Mouse (Mus musculus) midbrain, embryonic 14.5 days (tissue): Measurements from ENCODE around the gene Dohh. TPM values are rescaled to one million over a fixed set of nuclear protein-coding genes. Genes with fewer than 3 reads are reported as not detected.

ENCODE experiments used
- ATAC-seq: fragments of 200-750 bp; cut with Nextera tagmentation; 2 replicates; pipeline ENCODE4 v1.8.0; 2017; ENCODE audit warnings: moderate number of reproducible peaks, moderate library complexity; ENCODE audit not compliant: low FRiP score, low TSS enrichment
- DNase-seq: peaks from one replicate; pipeline ENCODE4 v3.0.0-alpha.2; 2015
- H3K27ac ChIP-seq: fragments of 300-500 bp; sonication (generic); replicated peaks from 2 replicates; pipeline ENCODE4 v1.5.1; 2014; ENCODE audit warnings: mild to moderate bottlenecking, low read depth, low read length, moderate library complexity
- H3K27me3 ChIP-seq: fragments of 300-500 bp; sonication (generic); 2 replicates; pipeline ENCODE4 v1.6.1; 2014; ENCODE audit warnings: low read length, control low read depth, mixed read lengths; ENCODE audit not compliant: control insufficient read depth, insufficient read depth
- H3K36me3 ChIP-seq: fragments of 300-500 bp; sonication (generic); 2 replicates; pipeline ENCODE4 v1.6.1; 2014; ENCODE audit warnings: low read length, control low read depth; ENCODE audit not compliant: control insufficient read depth, insufficient read depth
- H3K4me1 ChIP-seq: fragments of 300-500 bp; sonication (generic); 2 replicates; pipeline ENCODE4 v1.6.1; 2014; ENCODE audit warnings: mild to moderate bottlenecking, antibody characterized with exemption, low read length, control low read depth; ENCODE audit not compliant: control insufficient read depth, insufficient read depth
- H3K4me2 ChIP-seq: fragments of 300-500 bp; sonication (generic); 2 replicates; pipeline ENCODE4 v1.6.1; 2014; ENCODE audit warnings: mild to moderate bottlenecking, low read length, moderate library complexity
- H3K4me3 ChIP-seq: fragments of 300-500 bp; sonication (generic); replicated peaks from 2 replicates; pipeline ENCODE4 v1.5.1; 2014; ENCODE audit warnings: low read depth, low read length
- H3K9ac ChIP-seq: fragments of 300-500 bp; sonication (generic); replicated peaks from 2 replicates; pipeline ENCODE4 v1.6.1; 2014; ENCODE audit warnings: mild to moderate bottlenecking, low read length, moderate library complexity
- H3K9me3 ChIP-seq: fragments of 300-500 bp; sonication (generic); 2 replicates; pipeline ENCODE4 v1.6.1; 2016; ENCODE audit warnings: low read length, control low read depth, mixed read lengths; ENCODE audit not compliant: control insufficient read depth
- WGBS: fragments of 180-500 bp; shearing (Covaris S2); extraction: QIAGEN DNeasy Blood & Tissue Kit; methylation state at CpG from one replicate; pipeline ENCODE4 v1.1.7; 2014; 5-methylcytosine and 5-hydroxymethylcytosine counted together
- polyA plus RNA-seq: library from polyadenylated mRNA; unstranded; fragments of >200 nt; fragmentation: Nextera tagmentation; extraction: Ambion mirVana; gene quantifications from 2 replicates; pipeline ENCODE4 v1.2.1, GENCODE M21; 2014

The Dohh gene
- polyA plus RNA-seq, 1 experiment from 2014 or later = 59.5 TPM

- no peak overlapping the region for H3K9ac ChIP-seq
- H3K4me3 ChIP-seq = no peak overlapping the region
- peaks cover 29% of the 10 kb centered on the region for H3K36me3 ChIP-seq
- peaks cover 25% of the 10 kb centered on the region for H3K4me1 ChIP-seq
- ATAC-seq (no peak), DNase-seq (no peak)
- no peak overlapping the region for H3K27ac ChIP-seq
- H3K27me3 ChIP-seq = peaks cover 18% of the 10 kb centered on the region; the same call in 1 of the 2 replicates
- WGBS = 17% methylated on average over 8 of the region's 8 CpGs
- H3K4me2 ChIP-seq = no peak overlapping the region
- no peaks in the 10 kb centered on the region for H3K9me3 ChIP-seq
Observed at GRCm38 (mm10) chr10:81409330-81409729, 25.1 kb downstream of the Dohh start.

GRCm38 (mm10) chr10:81410350-81410749 is 26.1 kb downstream of the Dohh start:
- Histone ChIP-seq H3K36me3 (peaks cover 22% of the 10 kb centered on the region), H3K9me3 (no peaks in the 10 kb centered on the region), H3K27me3 (peaks cover 18% of the 10 kb centered on the region; the same call in 1 of the 2 replicates), H3K9ac (no peak overlapping the region), H3K4me1 (peaks cover 25% of the 10 kb centered on the region), H3K27ac (no peak overlapping the region), H3K4me3 (no peak overlapping the region), H3K4me2 (no peak overlapping the region)
- WGBS = 69% methylated on average over 4 of the region's 4 CpGs
- no peak for DNase-seq
- ATAC-seq = no peak

GRCm38 (mm10) chr10:81410981-81411380 is 26.8 kb downstream of the Dohh start:
- Histone ChIP-seq H3K4me1 (peaks cover 25% of the 10 kb centered on the region), H3K9me3 (no peaks in the 10 kb centered on the region)

GRCm38 (mm10) chr10:81411471-81412400 is 27.5 kb downstream of the Dohh start:
- no peak overlapping the region for H3K9ac ChIP-seq
- H3K27ac ChIP-seq = peak overlapping the region; percentile 45; the same call in 1 of the 2 replicates
- no peak overlapping the region for H3K4me3 ChIP-seq
- WGBS = 64% methylated on average over 18 of the region's 18 CpGs
- H3K27me3 ChIP-seq = peaks cover 15% of the 10 kb centered on the region; the same call in 1 of the 2 replicates
- H3K4me1 ChIP-seq = peaks cover 24% of the 10 kb centered on the region
- H3K36me3 ChIP-seq = peaks cover 16% of the 10 kb centered on the region
- H3K9me3 ChIP-seq = no peaks in the 10 kb centered on the region
- ATAC-seq = no peak
- DNase-seq = peak; percentile 59
- no peak overlapping the region for H3K4me2 ChIP-seq

More at GRCm38 (mm10) chr10:81410981-81411380, 26.8 kb downstream of the Dohh start:
- WGBS = 86% methylated on average over 9 of the region's 9 CpGs
- Histone ChIP-seq H3K36me3 (peaks cover 20% of the 10 kb centered on the region), H3K27ac (peak overlapping the region; percentile 45; the same call in 1 of the 2 replicates), H3K4me2 (no peak overlapping the region), H3K27me3 (peaks cover 18% of the 10 kb centered on the region; the same call in 1 of the 2 replicates), H3K9ac (no peak overlapping the region), H3K4me3 (no peak overlapping the region)
- ATAC-seq (no peak), DNase-seq (no peak)

- Histone ChIP-seq H3K36me3 (0 out of 2 replicates have a peak, but pooled peaks cover 6% of the 10 kb centered on the region), H3K9me3 (no peaks in the 10 kb centered on the region), H3K27ac (0 out of 2 replicates have a peak overlapping the region, but pooled peaks have one; percentile 37), H3K4me3 (no peak overlapping the region), H3K4me1 (peaks cover 22% of the 10 kb centered on the region), H3K27me3 (peaks cover 10% of the 10 kb centered on the region; the same call in 1 of the 2 replicates), H3K9ac (no peak overlapping the region), H3K4me2 (no peak overlapping the region)
- no peak for DNase-seq
- no peak for ATAC-seq
- WGBS = 75% methylated on average over 16 of the region's 16 CpGs
Observed at GRCm38 (mm10) chr10:81412586-81413309, 28.5 kb downstream of the Dohh start.

- H3K27ac ChIP-seq = no peak overlapping the region
- peaks cover 23% of the 10 kb centered on the region for H3K4me1 ChIP-seq
- 31% methylated on average over 26 of the region's 26 CpGs for WGBS
- no peaks in the 10 kb centered on the region for H3K36me3 ChIP-seq
- no peaks in the 10 kb centered on the region for H3K9me3 ChIP-seq
- H3K4me3 ChIP-seq = no peak overlapping the region
- ATAC-seq (no peak; the same call in 1 of the 2 replicates), DNase-seq (peak; percentile 63)
- peaks cover 1% of the 10 kb centered on the region; the same call in 1 of the 2 replicates for H3K27me3 ChIP-seq
- 0 out of 2 replicates have a peak overlapping the region, but pooled peaks have one; percentile 16 for H3K9ac ChIP-seq
- peak overlapping the region; percentile 24; the same call in 1 of the 2 replicates for H3K4me2 ChIP-seq
Observed at GRCm38 (mm10) chr10:81413310-81414261, 29.4 kb downstream of the Dohh start.

GRCm38 (mm10) chr10:81414682-81415081 is 30.5 kb downstream of the Dohh start:
- Histone ChIP-seq H3K4me3 (no peak overlapping the region), H3K27ac (no peak overlapping the region), H3K4me1 (peaks cover 28% of the 10 kb centered on the region), H3K27me3 (no peaks in the 10 kb centered on the region), H3K4me2 (no peak overlapping the region), H3K36me3 (0 out of 2 replicates have a peak, but pooled peaks cover under 1% of the 10 kb centered on the region), H3K9me3 (no peaks in the 10 kb centered on the region), H3K9ac (no peak overlapping the region)
- ATAC-seq (no peak), DNase-seq (no peak)
